Mouse (Mus musculus) liver, postnatal 0 days (tissue): ENCODE measurements around the gene Zswim7.

ENCODE experiments used
- CTCF ChIP-seq: sonication (generic); IDR thresholded peaks from 2 replicates; pipeline ENCODE4 v1.5.1; 2016; ENCODE audit warnings: antibody characterized with exemption, low read depth
- EP300 ChIP-seq: IDR thresholded peaks from 2 replicates; pipeline ENCODE4 v1.6.1; 2016; ENCODE audit warnings: antibody characterized with exemption, low read depth, mild to moderate bottlenecking

DNA sequence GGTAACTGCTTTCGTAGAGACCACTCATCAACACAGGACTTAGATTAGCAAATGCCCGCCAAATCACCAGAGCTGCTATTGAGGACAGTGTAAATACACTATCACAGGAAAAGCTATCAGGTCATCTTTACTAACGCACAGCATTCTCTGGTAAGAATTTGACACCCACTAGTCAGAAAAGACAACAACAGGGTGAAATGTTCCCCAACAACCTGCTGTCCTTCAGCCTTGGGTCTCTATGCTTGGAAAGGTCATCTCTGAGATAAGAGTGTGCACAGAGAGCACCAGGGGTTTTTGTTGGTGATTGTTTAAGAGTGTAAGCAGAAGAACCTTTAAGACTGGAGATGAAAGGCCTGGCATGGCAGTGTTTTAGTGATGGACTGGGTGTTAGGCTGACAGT is 42.5 kb upstream of the Zswim7 start:
- TF ChIP-seq EP300 (no peak), CTCF (no peak)
